Mouse (Mus musculus): ENCODE data around the gene Epb41l5. TPM values are rescaled to one million over a fixed set of nuclear protein-coding genes. Genes with fewer than 3 reads are reported as not detected.

Epb41l5 gene
- 20.1 and 20.3 TPM in 2 replicates for polyA plus RNA-seq (2015; fragmentation: Nextera tagmentation; extraction: Ambion mirVana)

GRCm38 (mm10) chr1:119648205-119649111, at the start of gene Epb41l5:
Gene Epb41l5 (minus strand): TSS chr1:119649000.
- Histone ChIP-seq H3K9ac (replicated peaks) (peak within 1 kb of the TSS; percentile 67), H3K9me3 (no peaks in the 10 kb centered on the region), H3K4me1 (peaks cover 9% of the 10 kb centered on the region), H3K4me2 (replicated peaks) (peak within 1 kb of the TSS; percentile 91), H3K27ac (replicated peaks) (peak within 1 kb of the TSS; percentile 79), H3K36me3 (no peaks in the 10 kb centered on the region), H3K27me3 (no peaks in the 10 kb centered on the region), H3K4me3 (peak within 1 kb of the TSS; percentile 95)
- ATAC-seq (replicated peaks): peak; percentile 97
- WGBS: under 1% methylated on average over 86 of the region's 86 CpGs

- ATAC-seq (replicated peaks): no peak
- WGBS: 94% methylated on average over 1 of the region's 1 CpGs
- Histone ChIP-seq H3K4me3 (no peak overlapping the region), H3K4me1 (no peaks in the 10 kb centered on the region), H3K27me3 (no peaks in the 10 kb centered on the region), H3K9me3 (no peaks in the 10 kb centered on the region), H3K4me2 (replicated peaks) (no peak overlapping the region), H3K9ac (replicated peaks) (no peak overlapping the region), H3K36me3 (peaks cover 37% of the 10 kb centered on the region; the same call in 1 of the 2 replicates), H3K27ac (replicated peaks) (no peak overlapping the region)
Measured at GRCm38 (mm10) chr1:119696860-119697259, 48.1 kb upstream of the Epb41l5 start.

- Histone ChIP-seq H3K36me3 (peaks cover 27% of the 10 kb centered on the region), H3K9me3 (no peaks in the 10 kb centered on the region), H3K4me1 (no peaks in the 10 kb centered on the region), H3K27me3 (no peaks in the 10 kb centered on the region), H3K4me2 (replicated peaks) (no peak overlapping the region), H3K4me3 (no peak overlapping the region), H3K27ac (replicated peaks) (no peak overlapping the region), H3K9ac (replicated peaks) (no peak overlapping the region)
- 92% methylated on average over 3 of the region's 3 CpGs for WGBS
- no peak for ATAC-seq (replicated peaks)
Measured at GRCm38 (mm10) chr1:119685773-119686558, 37.2 kb upstream of the Epb41l5 start.

- no peak overlapping the region for H3K4me2 ChIP-seq (replicated peaks)
- H3K36me3 ChIP-seq: peaks cover 33% of the 10 kb centered on the region
- no peak overlapping the region for H3K27ac ChIP-seq (replicated peaks)
- no peaks in the 10 kb centered on the region for H3K4me1 ChIP-seq
- WGBS: 20% methylated on average over 2 of the region's 2 CpGs
- H3K9me3 ChIP-seq: no peaks in the 10 kb centered on the region
- peak; percentile 58; the same call in 1 of the 2 replicates for ATAC-seq (replicated peaks)
- no peak overlapping the region for H3K9ac ChIP-seq (replicated peaks)
- no peaks in the 10 kb centered on the region for H3K27me3 ChIP-seq
- no peak overlapping the region for H3K4me3 ChIP-seq
Measured at GRCm38 (mm10) chr1:119681663-119682213, 32.9 kb upstream of the Epb41l5 start.

GRCm38 (mm10) chr1:119674984-119675383, 26.2 kb upstream of the Epb41l5 start:
- H3K4me3 ChIP-seq: no peak overlapping the region
- H3K9ac ChIP-seq (replicated peaks): no peak overlapping the region
- 77% methylated on average over 1 of the region's 1 CpGs for WGBS
- no peak overlapping the region for H3K27ac ChIP-seq (replicated peaks)
- H3K36me3 ChIP-seq: peaks cover 27% of the 10 kb centered on the region
- no peaks in the 10 kb centered on the region for H3K4me1 ChIP-seq
- no peaks in the 10 kb centered on the region for H3K9me3 ChIP-seq
- H3K4me2 ChIP-seq (replicated peaks): no peak overlapping the region
- no peaks in the 10 kb centered on the region for H3K27me3 ChIP-seq
- peak; percentile 74; the same call in 1 of the 2 replicates for ATAC-seq (replicated peaks)

GRCm38 (mm10) chr1:119666904-119667303, 18.1 kb upstream of the Epb41l5 start:
- H3K36me3 ChIP-seq: peaks cover 8% of the 10 kb centered on the region
- H3K27ac ChIP-seq (replicated peaks): no peak overlapping the region
- no peaks in the 10 kb centered on the region for H3K27me3 ChIP-seq
- H3K4me3 ChIP-seq: no peak overlapping the region
- H3K4me2 ChIP-seq (replicated peaks): no peak overlapping the region
- H3K9ac ChIP-seq (replicated peaks): no peak overlapping the region
- WGBS: 93% methylated on average over 7 of the region's 7 CpGs
- H3K4me1 ChIP-seq: no peaks in the 10 kb centered on the region
- no peak for ATAC-seq (replicated peaks)
- no peaks in the 10 kb centered on the region for H3K9me3 ChIP-seq

GRCm38 (mm10) chr1:119654307-119654706, 5.5 kb upstream of the Epb41l5 start:
- peaks cover 7% of the 10 kb centered on the region; the same call in 1 of the 2 replicates for H3K36me3 ChIP-seq
- H3K4me2 ChIP-seq (replicated peaks): no peak overlapping the region
- no peaks in the 10 kb centered on the region for H3K9me3 ChIP-seq
- no peak for ATAC-seq (replicated peaks)
- H3K9ac ChIP-seq (replicated peaks): no peak overlapping the region
- no peaks in the 10 kb centered on the region for H3K27me3 ChIP-seq
- H3K27ac ChIP-seq (replicated peaks): no peak overlapping the region
- H3K4me3 ChIP-seq: no peak overlapping the region
- WGBS: 98% methylated on average over 2 of the region's 2 CpGs
- H3K4me1 ChIP-seq: no peaks in the 10 kb centered on the region

- no peaks in the 10 kb centered on the region for H3K27me3 ChIP-seq
- ATAC-seq (replicated peaks): no peak
- no peak overlapping the region for H3K4me3 ChIP-seq
- 81% methylated on average over 5 of the region's 5 CpGs for WGBS
- no peaks in the 10 kb centered on the region for H3K36me3 ChIP-seq
- H3K9ac ChIP-seq (replicated peaks): no peak overlapping the region
- H3K4me2 ChIP-seq (replicated peaks): no peak overlapping the region
- H3K9me3 ChIP-seq: no peaks in the 10 kb centered on the region
- peaks cover 9% of the 10 kb centered on the region for H3K4me1 ChIP-seq
- no peak overlapping the region for H3K27ac ChIP-seq (replicated peaks)
Measured at GRCm38 (mm10) chr1:119650386-119650785, 1.6 kb upstream of the Epb41l5 start.

GRCm38 (mm10) chr1:119649627-119650026, 827 bp upstream of the Epb41l5 start:
- Histone ChIP-seq H3K27me3 (no peaks in the 10 kb centered on the region), H3K27ac (replicated peaks) (no peak overlapping the region), H3K4me3 (no peak overlapping the region), H3K9ac (replicated peaks) (no peak overlapping the region), H3K4me2 (replicated peaks) (no peak overlapping the region), H3K36me3 (no peaks in the 10 kb centered on the region), H3K4me1 (peaks cover 9% of the 10 kb centered on the region), H3K9me3 (no peaks in the 10 kb centered on the region)
- 83% methylated on average over 2 of the region's 2 CpGs for WGBS
- no peak for ATAC-seq (replicated peaks)

- Histone ChIP-seq H3K27me3 (no peaks in the 10 kb centered on the region), H3K27ac (replicated peaks) (no peak overlapping the region), H3K4me2 (replicated peaks) (no peak overlapping the region), H3K9ac (replicated peaks) (no peak overlapping the region), H3K36me3 (no peaks in the 10 kb centered on the region), H3K4me3 (no peak overlapping the region), H3K4me1 (peaks cover 13% of the 10 kb centered on the region), H3K9me3 (no peaks in the 10 kb centered on the region)
- no peak for ATAC-seq (replicated peaks)
- 61% methylated on average over 2 of the region's 2 CpGs for WGBS
Measured at GRCm38 (mm10) chr1:119646356-119646755, 2.4 kb downstream of the Epb41l5 start.

GRCm38 (mm10) chr1:119642367-119642766, 6.4 kb downstream of the Epb41l5 start:
- no peaks in the 10 kb centered on the region for H3K27me3 ChIP-seq
- no peaks in the 10 kb centered on the region for H3K9me3 ChIP-seq
- no peaks in the 10 kb centered on the region for H3K36me3 ChIP-seq
- peaks cover 4% of the 10 kb centered on the region for H3K4me1 ChIP-seq
- H3K4me3 ChIP-seq: no peak overlapping the region
- H3K9ac ChIP-seq (replicated peaks): no peak overlapping the region
- no peak overlapping the region for H3K4me2 ChIP-seq (replicated peaks)
- no peak overlapping the region for H3K27ac ChIP-seq (replicated peaks)
- peak; percentile 51 for ATAC-seq (replicated peaks)
- 17% methylated on average over 12 of the region's 12 CpGs for WGBS
